Mouse (Mus musculus) adrenal gland, adult 2 months (tissue): Measurements from ENCODE around the gene Myh9. TPM values are rescaled to one million over a fixed set of nuclear protein-coding genes. Genes with fewer than 3 reads are reported as not detected.

Experiments used
- DNase-seq: peaks from one replicate; pipeline ENCODE4 v3.0.0; 2021
- polyA plus RNA-seq: library from polyadenylated mRNA; depleted of rRNA; stranded (reverse); fragments of >200 nt; gene quantifications from 2 replicates; pipeline ENCODE4 v1.2.3, GENCODE M21; 2012
- total RNA-seq, 2 experiments: library from RNA; stranded (reverse); gene quantifications; 2 replicates each; pipeline ENCODE4 v1.2.3; 2021

The Myh9 gene
- total and polyA plus RNA-seq, 3 experiments: 51.9 to 306 (median 280) TPM

DNA sequence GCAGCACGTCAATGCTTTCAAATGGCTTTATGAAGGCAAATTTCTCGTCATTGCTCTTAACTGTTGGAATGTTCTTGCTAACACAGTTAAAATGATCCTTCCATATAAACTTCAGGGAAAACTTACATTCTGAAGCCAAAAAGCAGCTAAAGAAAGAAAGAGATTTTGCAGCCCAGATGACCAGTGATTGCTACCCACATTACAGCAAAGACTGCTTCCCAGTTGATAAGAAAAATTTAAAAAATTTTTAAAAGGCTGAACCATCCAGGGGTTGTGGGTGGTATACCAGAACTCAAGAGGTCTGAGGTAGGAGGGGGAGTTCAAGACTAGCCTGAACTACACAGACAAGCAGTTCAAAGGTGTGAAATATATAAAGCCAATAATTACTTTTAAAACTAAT, 1.1 kb upstream of the Myh9 start:
- DNase-seq: no peak

DNA sequence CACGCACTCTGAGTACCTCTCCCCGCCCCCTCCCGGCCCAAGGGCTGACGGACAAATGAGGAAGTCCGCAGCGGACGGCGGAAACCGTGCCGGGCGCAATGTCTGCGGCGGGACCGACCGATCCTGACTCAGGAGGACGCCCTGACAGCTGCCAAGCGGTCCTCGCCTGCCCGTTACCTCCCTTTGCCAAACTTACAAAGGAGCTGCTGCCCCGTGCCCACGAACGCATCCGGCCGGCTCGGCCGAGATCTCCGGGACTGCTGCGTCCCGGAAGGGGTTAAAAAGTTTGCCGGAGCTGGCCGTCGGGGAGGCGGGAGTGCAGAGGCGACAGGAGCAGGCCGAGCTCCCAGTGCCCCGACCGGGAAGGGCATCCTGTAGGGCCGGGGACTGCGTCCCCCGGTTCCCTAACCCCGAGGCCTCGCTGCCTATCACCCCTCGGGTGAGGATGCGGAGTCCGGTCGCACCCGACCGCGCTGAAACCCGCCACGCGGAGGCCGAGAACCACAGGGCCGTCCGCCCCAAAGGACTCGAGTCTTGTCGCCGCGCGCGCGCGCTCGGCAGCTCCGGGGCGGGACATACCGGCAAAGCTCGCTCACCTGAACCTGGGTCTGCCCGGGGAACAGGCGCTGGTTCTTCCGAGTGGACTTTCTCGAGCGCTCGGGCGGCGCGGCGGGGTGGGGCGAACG, 471 bp downstream of the Myh9 start:
- DNase-seq: peak; percentile 84

DNA sequence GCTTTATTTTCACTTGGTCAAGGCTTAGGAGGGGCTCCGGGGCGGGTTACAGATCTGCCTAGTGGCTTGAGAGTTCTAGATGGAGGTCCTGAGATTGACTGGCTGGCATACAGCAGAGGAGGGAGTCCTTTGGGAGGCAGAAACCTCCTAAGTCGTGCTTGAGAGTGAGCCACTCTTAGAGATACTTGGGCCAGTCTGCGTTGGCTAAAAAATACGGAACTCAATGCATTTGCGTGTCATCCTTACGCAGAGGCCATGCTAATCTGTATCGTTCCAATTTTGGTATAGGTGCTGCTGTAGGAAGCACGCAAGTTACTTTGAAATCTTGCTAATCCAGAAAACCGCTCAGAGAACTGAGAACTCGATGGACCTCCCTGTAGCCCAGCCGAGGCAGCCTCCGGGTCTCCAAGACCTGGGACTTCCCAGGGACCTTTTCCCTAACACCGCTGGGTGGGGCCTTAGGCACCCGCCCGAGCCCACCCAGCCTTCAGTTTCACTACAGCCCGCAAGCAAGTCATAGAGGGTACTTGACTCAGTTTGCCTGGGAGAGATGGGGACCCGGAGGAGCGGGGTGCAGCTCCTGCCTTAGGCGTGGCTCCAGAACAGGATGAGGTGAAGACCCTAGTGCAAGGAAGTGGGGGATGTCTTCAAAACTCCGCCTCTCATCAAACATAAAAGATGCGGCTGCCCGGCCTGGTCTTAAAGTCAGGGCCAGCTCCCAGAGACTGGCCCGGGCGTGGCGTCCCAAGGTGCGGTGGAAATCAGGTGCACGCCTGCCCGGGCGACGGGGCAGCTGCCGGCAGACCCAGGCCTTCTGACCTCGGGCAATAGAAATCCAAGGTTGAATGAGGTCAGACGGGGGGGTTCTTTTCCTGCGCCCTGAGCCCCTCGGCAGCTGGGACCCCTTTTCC, 1.3 kb downstream of the Myh9 start:
- peak; percentile 50 for DNase-seq

DNA sequence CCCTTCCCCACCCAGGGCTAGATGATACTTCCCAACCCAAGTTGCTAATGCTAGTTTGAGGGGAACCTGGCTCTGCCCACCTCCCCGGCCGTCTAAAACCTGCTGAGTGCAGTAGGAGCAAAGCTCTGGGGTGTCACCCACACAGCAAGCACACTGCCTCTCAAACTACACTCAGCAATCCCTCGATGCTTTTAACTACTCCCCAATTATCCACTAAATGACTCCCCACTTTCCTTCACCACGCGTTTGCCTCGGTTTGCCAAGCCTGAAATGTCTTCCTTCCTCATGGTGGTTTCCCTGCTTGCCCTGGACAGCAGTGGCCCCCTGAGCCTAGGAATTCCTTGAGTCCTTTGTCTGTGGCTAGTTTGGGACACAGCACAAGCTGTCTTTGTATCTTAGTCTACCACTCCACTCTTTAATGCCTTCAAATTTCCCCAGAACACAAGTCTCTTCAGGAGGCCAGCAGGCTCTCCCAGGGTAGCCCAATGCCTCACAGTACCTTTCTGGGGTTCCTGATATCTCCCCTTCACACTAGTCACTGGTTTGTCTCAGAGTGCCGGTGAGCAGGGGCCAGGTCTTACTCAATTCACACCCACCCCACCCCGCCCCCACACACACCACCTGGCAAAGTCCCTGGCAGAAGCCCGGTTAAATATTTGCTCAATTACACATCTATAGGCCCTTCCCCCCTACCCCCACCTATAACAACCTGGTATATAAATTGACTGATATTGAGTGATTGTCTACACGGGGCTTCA, 2.3 kb downstream of the Myh9 start:
- DNase-seq: peak; percentile 22

DNA sequence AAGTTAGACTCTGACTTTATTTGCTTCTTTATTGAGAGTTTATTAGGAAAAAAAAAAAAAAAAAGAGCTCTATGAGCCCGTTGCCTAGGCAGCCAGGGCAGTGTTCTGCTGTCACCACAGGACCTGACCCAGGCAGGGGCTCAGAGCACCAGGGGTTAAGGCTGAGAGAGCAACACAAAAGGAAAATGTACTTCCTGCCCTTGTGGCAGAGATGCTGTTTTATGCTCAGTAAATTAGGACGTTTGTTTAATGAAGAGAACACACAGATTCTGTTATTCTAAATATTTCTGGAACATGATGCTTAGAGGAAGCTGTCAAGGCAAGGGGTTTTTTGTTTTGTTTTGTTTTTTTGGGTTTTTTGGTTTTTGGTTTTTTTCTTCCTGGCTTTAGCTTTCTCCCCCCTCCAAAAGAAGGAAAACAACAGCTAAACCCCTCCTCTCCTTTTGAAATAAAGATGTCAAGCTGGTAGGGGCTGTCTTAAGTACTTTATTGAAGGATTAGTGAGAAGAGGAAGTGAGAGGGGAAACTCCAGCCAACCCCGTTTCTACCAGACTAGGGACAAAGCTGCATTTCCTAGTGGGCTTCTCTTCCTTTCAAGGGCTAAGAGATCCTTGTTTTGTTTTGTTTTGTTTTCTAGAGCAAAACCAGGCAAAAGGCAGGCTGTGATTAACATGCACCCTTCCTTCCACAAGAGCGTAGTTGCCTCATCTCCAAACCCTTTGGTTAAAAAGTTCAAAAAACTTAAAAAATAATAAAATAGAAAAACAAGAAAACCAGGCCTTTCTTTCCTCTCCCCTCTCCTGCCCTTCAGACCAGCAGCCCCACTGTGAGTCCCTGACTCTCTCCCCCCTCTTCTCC, 3.2 kb downstream of the Myh9 start:
- no peak for DNase-seq

- no peak for DNase-seq
Measured at GRCm38 (mm10) chr15:77837444-77838117, 4.4 kb downstream of the Myh9 start.

DNA sequence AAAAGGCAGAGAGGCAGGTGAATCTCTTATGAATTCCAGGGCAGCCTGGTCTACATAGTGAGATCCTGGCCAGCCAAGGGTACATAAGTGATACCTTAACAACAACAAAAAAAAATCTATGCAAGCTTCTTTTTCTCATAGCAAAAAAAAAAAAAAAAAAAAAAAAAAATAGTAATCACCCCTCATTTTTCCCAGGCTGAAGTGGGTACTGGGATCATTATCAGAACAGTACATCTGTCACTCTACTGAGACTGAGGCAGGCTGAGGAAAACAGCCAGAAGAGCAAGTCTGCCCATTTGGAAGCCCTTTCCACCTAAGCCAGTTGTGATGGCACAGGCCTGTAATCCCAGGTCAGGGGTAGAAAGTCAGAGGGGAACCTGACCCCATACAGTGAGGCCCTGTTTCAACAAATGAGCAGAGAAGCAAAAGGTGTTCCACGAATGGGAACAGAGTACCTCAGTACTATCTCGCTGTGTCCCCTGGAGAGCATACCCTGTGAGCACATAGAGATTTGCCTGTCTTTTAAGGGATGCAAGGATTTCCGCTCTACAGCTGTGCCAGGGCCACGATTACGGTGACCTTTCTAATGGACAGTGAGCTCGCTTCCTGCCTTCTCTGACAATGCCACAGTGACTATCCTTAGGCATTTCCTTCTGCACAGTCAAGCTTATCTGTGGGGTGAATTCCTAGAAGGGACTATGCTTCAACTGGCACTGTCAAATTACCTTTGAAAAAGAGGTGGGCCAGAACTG, 5.1 kb downstream of the Myh9 start:
- peak; percentile 60 for DNase-seq

- DNase-seq: peak; percentile 87
Measured at GRCm38 (mm10) chr15:77835930-77836653, 5.9 kb downstream of the Myh9 start.

DNA sequence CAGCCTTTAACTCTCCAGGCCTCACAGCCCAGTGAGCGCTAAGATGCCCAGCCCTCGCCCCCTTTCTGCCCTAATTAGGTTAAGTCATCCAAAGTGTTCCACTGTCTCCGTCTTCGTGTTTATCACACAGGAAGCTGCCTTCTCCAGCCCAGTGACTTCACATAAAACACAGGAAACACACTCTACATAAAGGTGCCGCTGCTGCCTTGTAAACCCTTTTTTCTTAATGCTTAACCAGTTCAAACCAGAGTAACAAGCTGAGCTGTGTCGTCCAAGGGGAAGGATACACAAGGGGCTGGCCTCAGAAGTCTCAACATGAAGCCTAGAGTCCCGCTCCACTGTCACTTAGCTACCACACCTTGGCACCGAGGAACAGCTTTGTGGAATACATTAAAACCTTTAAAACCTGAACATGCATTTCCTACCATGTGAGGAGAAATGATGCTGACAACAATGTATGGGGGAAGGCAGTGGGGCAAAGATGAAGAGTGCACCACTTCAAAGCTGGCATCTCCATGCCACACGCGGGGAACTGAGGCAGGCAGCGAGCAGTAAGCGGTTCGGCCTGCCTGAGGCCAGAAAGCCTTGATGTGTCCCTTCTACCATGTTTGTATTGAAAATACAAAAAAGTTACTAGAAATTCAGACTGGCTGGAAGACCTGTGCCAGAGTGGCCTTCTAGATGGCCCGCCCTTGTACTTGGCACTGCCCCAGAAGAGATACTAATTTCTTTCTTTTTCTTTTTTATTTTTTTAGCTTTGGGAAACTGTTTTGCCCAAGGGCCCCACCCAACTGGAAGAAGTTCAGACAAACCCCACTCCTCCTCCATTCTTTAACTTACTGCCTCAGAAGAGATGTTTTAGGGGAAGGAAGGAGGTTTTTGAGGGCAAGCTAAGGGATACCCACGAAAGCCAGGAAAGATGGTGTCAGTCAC, 7.4 kb downstream of the Myh9 start:
- peak; percentile 36 for DNase-seq

DNA sequence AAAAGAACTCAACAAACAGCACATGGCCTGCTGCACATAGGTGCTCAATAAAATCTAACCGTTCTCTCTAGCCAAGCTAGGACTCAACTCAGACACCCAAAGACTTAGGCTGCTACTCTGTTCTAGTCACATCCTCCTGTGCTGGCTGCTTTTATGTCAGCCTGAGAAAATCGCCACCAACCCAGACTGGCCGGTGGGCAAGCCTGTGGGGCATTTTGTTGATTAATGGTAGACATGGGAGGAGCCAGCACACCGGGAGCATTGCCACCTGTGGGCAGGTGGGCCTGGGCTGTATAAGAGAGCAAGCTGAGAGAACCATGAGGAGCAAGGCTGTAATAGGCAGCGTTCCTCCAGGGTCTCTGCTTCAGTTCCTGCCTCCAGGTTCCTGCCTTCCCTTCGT, 8.2 kb downstream of the Myh9 start:
- DNase-seq: peak; percentile 11

- DNase-seq: peak; percentile 5
Measured at GRCm38 (mm10) chr15:77833083-77833482, 8.9 kb downstream of the Myh9 start.

- DNase-seq: peak; percentile 77
Measured at GRCm38 (mm10) chr15:77832458-77832904, 9.5 kb downstream of the Myh9 start.

- no peak for DNase-seq
Measured at GRCm38 (mm10) chr15:77831754-77832457, 10.1 kb downstream of the Myh9 start.

- peak; percentile 35 for DNase-seq
Measured at GRCm38 (mm10) chr15:77831138-77831579, 10.8 kb downstream of the Myh9 start.

DNA sequence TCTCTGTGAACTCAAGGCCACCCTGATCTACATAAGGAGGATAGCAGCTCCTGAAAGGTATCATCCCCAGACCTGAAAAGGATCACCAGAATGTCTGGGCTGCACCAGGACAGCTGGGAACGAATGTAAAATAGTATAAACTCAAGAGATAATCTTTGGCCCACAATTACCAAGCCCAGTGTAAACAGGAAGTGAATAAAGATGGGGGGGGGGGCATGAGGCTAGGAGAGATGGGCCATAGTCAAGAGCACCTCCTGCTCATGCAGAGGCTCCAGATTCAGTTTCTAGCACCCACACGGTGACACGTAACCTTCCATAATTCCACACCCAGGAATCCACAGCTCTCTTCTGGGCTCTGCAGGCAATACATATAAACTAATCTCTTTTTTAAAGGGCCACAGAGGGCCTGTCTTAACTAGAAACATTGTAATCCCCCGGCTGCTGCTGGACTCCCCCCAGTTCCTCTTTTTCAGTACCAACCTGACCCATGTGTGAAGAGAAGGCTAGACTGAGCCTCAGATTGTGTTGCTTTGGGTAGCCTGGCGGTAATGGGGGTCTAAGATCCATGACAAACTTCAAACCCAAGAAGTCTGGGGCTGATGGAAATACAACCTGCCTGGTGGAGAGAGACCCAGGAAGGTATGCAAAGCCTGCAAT, 11.4 kb downstream of the Myh9 start:
- no peak for DNase-seq

- DNase-seq: peak; percentile 10
Measured at GRCm38 (mm10) chr15:77829542-77829941, 12.4 kb downstream of the Myh9 start.

- DNase-seq: peak; percentile 3
Measured at GRCm38 (mm10) chr15:77828910-77829309, 13.1 kb downstream of the Myh9 start.
